Mouse (Mus musculus) spleen, adult 2 months (tissue): ENCODE data around the gene Bsn. TPM values are rescaled to one million over a fixed set of nuclear protein-coding genes. Genes with fewer than 3 reads are reported as not detected.
A peak's percentile ranks its signal among the peaks of the same experiment; 100 is the strongest.

Source experiments
- DNase-seq, 2 experiments: peaks; one replicate each; pipeline versions ENCODE4 v3.0.0 to v3.0.0-alpha.2; 2012 to 2021; ENCODE audit warnings: low spot score in 2 of 2, low read depth in 1 of 2
- H3K27ac ChIP-seq: fragments of 200-500 bp; 2 replicates; pipeline ENCODE4 v1.5.1; 2012; ENCODE audit warnings: low read length, inconsistent platforms; ENCODE audit not compliant: insufficient read depth
- H3K27me3 ChIP-seq: fragments of 200-500 bp; 2 replicates; pipeline ENCODE4 v1.6.1; 2012; ENCODE audit warnings: mild to moderate bottlenecking, moderate library complexity, low read length, inconsistent platforms; ENCODE audit not compliant: control insufficient read depth, insufficient read depth
- H3K36me3 ChIP-seq: fragments of 200-500 bp; 2 replicates; pipeline ENCODE4 v1.6.1; 2012; ENCODE audit warnings: mild to moderate bottlenecking, low read length, inconsistent platforms; ENCODE audit not compliant: control insufficient read depth, insufficient read depth
- H3K4me1 ChIP-seq: fragments of 200-500 bp; 2 replicates; pipeline ENCODE4 v1.6.1; 2011; ENCODE audit warnings: inconsistent platforms; ENCODE audit not compliant: control insufficient read depth, insufficient read depth, insufficient read length
- H3K4me3 ChIP-seq: fragments of 200-500 bp; 2 replicates; pipeline ENCODE4 v1.5.1; 2011; ENCODE audit warnings: mild to moderate bottlenecking, inconsistent platforms; ENCODE audit not compliant: insufficient read depth, insufficient read length; ENCODE audit errors: extremely low read depth
- CTCF ChIP-seq: fragments of 200-500 bp; IDR thresholded peaks from 2 replicates; pipeline ENCODE4 v1.5.1; 2011; ENCODE audit warnings: mild to moderate bottlenecking, inconsistent platforms; ENCODE audit not compliant: insufficient read depth, insufficient read length, insufficient replicate concordance; ENCODE audit errors: extremely low read depth
- POLR2A ChIP-seq: fragments of 200-500 bp; IDR thresholded peaks from 2 replicates; pipeline ENCODE4 v1.6.1; 2011; ENCODE audit warnings: low read depth, low read length, inconsistent platforms
- WGBS: fragments of 180-500 bp; shearing (Covaris S2); methylation state at CpG from one replicate; pipeline ENCODE4 v1.1.7; 2018; 5-methylcytosine and 5-hydroxymethylcytosine counted together
- polyA plus RNA-seq: library from polyadenylated mRNA; depleted of rRNA; stranded (reverse); fragments of >200 nt; gene quantifications from 2 replicates; pipeline ENCODE4 v1.2.3, GENCODE M21; 2012

Gene Bsn
- polyA plus RNA-seq, 1 experiment = 0.57 TPM

- TF ChIP-seq POLR2A = no peak
- TF ChIP-seq CTCF = no peak
- 0 out of 2 replicates have a peak overlapping the region, but pooled peaks have one; percentile 5 for H3K4me3 ChIP-seq
- no peak overlapping the region for H3K27ac ChIP-seq
- no peak for DNase-seq
- WGBS = 62% methylated on average over 10 of the region's 10 CpGs
- H3K27me3 ChIP-seq = no peaks in the 10 kb centered on the region
- H3K4me1 ChIP-seq = peaks cover 3% of the 10 kb centered on the region; the same call in 1 of the 2 replicates
- H3K36me3 ChIP-seq = peaks cover 15% of the 10 kb centered on the region
Measured at GRCm38 (mm10) chr9:108095949-108096712, 94.1 kb downstream of the Bsn start.

- Histone ChIP-seq H3K4me3 (no peak overlapping the region), H3K27me3 (no peaks in the 10 kb centered on the region), H3K4me1 (peaks cover 3% of the 10 kb centered on the region; the same call in 1 of the 2 replicates), H3K36me3 (peaks cover 21% of the 10 kb centered on the region), H3K27ac (no peak overlapping the region)
- DNase-seq = peak in 1 of 2 experiments; percentile 50
- TF ChIP-seq CTCF (peak; percentile 62; the same call in 1 of the 2 replicates), POLR2A (no peak)
- 10% methylated on average over 3 of the region's 3 CpGs for WGBS
Measured at GRCm38 (mm10) chr9:108095518-108095917, 94.7 kb downstream of the Bsn start.

- Histone ChIP-seq H3K4me1 (peaks cover 3% of the 10 kb centered on the region; the same call in 1 of the 2 replicates), H3K4me3 (peak overlapping the region; percentile 58), H3K36me3 (peaks cover 25% of the 10 kb centered on the region), H3K27me3 (no peaks in the 10 kb centered on the region), H3K27ac (peak overlapping the region; percentile 63)
- no peak for TF ChIP-seq CTCF
- no peak for TF ChIP-seq POLR2A
- DNase-seq = no peak
- 2% methylated on average over 16 of the region's 16 CpGs for WGBS
Measured at GRCm38 (mm10) chr9:108094998-108095411, 95.2 kb downstream of the Bsn start.

- WGBS = under 1% methylated on average over 52 of the region's 52 CpGs
- peak within 1 kb of the TSS; percentile 90 for H3K4me3 ChIP-seq
- H3K27me3 ChIP-seq = no peaks in the 10 kb centered on the region
- H3K36me3 ChIP-seq = peaks cover 31% of the 10 kb centered on the region
- peaks cover 3% of the 10 kb centered on the region; the same call in 1 of the 2 replicates for H3K4me1 ChIP-seq
- peak; percentile 87 to 98 for DNase-seq
- peak within 1 kb of the TSS; percentile 70 for H3K27ac ChIP-seq
- TF ChIP-seq CTCF = no peak
- peak; percentile 56 for TF ChIP-seq POLR2A
Measured at GRCm38 (mm10) chr9:108094184-108094941, 95.8 kb downstream of the Bsn start, which contains the start of gene Apeh. TSS of gene Apeh (minus strand) at chr9:108094606.

- TF ChIP-seq POLR2A (no peak), CTCF (no peak)
- DNase-seq = no peak
- no peaks in the 10 kb centered on the region for H3K27me3 ChIP-seq
- no peak overlapping the region for H3K27ac ChIP-seq
- peak overlapping the region; percentile 90 for H3K4me3 ChIP-seq
- 79% methylated on average over 10 of the region's 10 CpGs for WGBS
- peaks cover 39% of the 10 kb centered on the region for H3K36me3 ChIP-seq
- peaks cover 3% of the 10 kb centered on the region; the same call in 1 of the 2 replicates for H3K4me1 ChIP-seq
Measured at GRCm38 (mm10) chr9:108093586-108093985, 96.6 kb downstream of the Bsn start.

GRCm38 (mm10) chr9:108090611-108091120, 99.5 kb downstream of the Bsn start:
- Histone ChIP-seq H3K4me3 (no peak overlapping the region), H3K4me1 (peaks cover 3% of the 10 kb centered on the region; the same call in 1 of the 2 replicates), H3K27ac (no peak overlapping the region), H3K27me3 (no peaks in the 10 kb centered on the region), H3K36me3 (peaks cover 60% of the 10 kb centered on the region)
- 96% methylated on average over 7 of the region's 7 CpGs for WGBS
- TF ChIP-seq CTCF (no peak), POLR2A (no peak)
- DNase-seq = no peak
